Mouse (Mus musculus) embryonic fibroblast, embryonic 13.5 days (primary cell): Measurements from ENCODE around the gene D330020A13Rik.

Source experiments
- CTCF ChIP-seq: IDR thresholded peaks from 2 replicates; pipeline ENCODE4 v1.5.1; 2011; ENCODE audit warnings: mild to moderate bottlenecking, control low read depth, low read length, moderate library complexity, borderline replicate concordance; ENCODE audit not compliant: insufficient read depth
- POLR2A ChIP-seq: IDR thresholded peaks from 2 replicates; pipeline ENCODE4 v1.6.1; 2011; ENCODE audit warnings: low read depth, mild to moderate bottlenecking, control low read depth, low read length, moderate library complexity

DNA sequence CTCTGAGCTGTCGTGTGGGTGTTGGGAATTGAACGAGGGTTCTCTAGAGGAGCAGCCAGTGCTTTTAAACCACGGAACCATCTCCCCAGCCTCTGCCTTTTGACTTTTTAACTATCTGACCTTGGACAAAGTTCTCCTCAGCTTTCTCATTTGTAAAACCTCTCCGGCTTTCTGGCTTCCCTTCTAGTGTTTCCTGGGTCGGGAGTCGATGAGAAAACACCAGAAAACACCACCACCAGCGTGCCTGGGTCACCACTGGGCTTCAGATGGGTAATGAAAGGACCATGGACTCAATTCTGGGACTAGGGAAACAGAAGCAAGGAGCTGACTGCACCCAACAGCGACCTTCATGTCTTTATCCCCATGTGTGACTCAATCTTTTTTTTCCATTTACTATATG lies 20.0 kb upstream of the D330020A13Rik start:
- TF ChIP-seq CTCF (no peak), POLR2A (no peak)
